Mouse (Mus musculus) limb, embryonic 15.5 days (tissue): Measurements from ENCODE around the gene Vps4a. TPM values are rescaled to one million over a fixed set of nuclear protein-coding genes. Genes with fewer than 3 reads are reported as not detected.
"Not testable (repeated sequence)": the region's sequence is repeated elsewhere in the genome, so short reads cannot be mapped to it uniquely, and the experiment has no call there.

Experiments used
- ATAC-seq: fragments of 200-750 bp; cut with Nextera tagmentation; 2 replicates; pipeline ENCODE4 v1.8.0; 2017; ENCODE audit warnings: low read depth, moderate TSS enrichment; ENCODE audit not compliant: insufficient number of reproducible peaks, low FRiP score, low TSS enrichment
- H3K27ac ChIP-seq: fragments of 300-500 bp; sonication (generic); 2 replicates; pipeline ENCODE4 v1.5.1; 2015; ENCODE audit warnings: moderate library complexity, mild to moderate bottlenecking, inconsistent platforms
- H3K27me3 ChIP-seq: fragments of 300-500 bp; sonication (generic); 2 replicates; pipeline ENCODE4 v1.6.1; 2015; ENCODE audit warnings: inconsistent platforms
- H3K36me3 ChIP-seq: fragments of 300-500 bp; sonication (generic); 2 replicates; pipeline ENCODE4 v1.6.1; 2015; ENCODE audit warnings: inconsistent platforms
- H3K4me1 ChIP-seq: fragments of 300-500 bp; sonication (generic); 2 replicates; pipeline ENCODE4 v1.6.1; 2015; ENCODE audit warnings: inconsistent platforms
- H3K4me2 ChIP-seq: fragments of 300-500 bp; sonication (generic); 2 replicates; pipeline ENCODE4 v1.6.1; 2015; ENCODE audit warnings: mild to moderate bottlenecking, inconsistent platforms
- H3K4me3 ChIP-seq: fragments of 300-500 bp; sonication (generic); 2 replicates; pipeline ENCODE4 v1.5.1; 2015; ENCODE audit warnings: mild to moderate bottlenecking, inconsistent platforms
- H3K9ac ChIP-seq: fragments of 300-500 bp; sonication (generic); 2 replicates; pipeline ENCODE4 v1.6.1; 2015; ENCODE audit warnings: inconsistent platforms
- H3K9me3 ChIP-seq: fragments of 300-500 bp; sonication (generic); 2 replicates; pipeline ENCODE4 v1.6.1; 2016; ENCODE audit warnings: inconsistent platforms
- WGBS: fragments of 180-500 bp; shearing (Covaris S2); methylation state at CpG from one replicate; pipeline ENCODE4 v1.1.7; 2015; 5-methylcytosine and 5-hydroxymethylcytosine counted together
- polyA plus RNA-seq: library from polyadenylated mRNA; unstranded; fragments of >200 nt; fragmentation: Nextera tagmentation; extraction: Ambion mirVana; gene quantifications from 2 replicates; pipeline ENCODE4 v1.2.1, GENCODE M21; 2015

The Vps4a gene
- polyA plus RNA-seq, result 71.3 and 79.3 TPM in 2 replicates

GRCm38 (mm10) chr8:107030650-107031576 lies at the start of gene Vps4a:
Gene Vps4a, plus strand, starts transcription at chr8:107031222.
- Histone ChIP-seq H3K36me3 (peaks cover 4% of the 10 kb centered on the region; the same call in 1 of the 2 replicates), H3K9ac (peak within 1 kb of the TSS; percentile 93), H3K9me3 (no peaks in the 10 kb centered on the region), H3K4me1 (peaks cover 16% of the 10 kb centered on the region), H3K4me3 (peak within 1 kb of the TSS; percentile 99), H3K27ac (peak within 1 kb of the TSS; percentile 90), H3K27me3 (no peaks in the 10 kb centered on the region), H3K4me2 (peak within 1 kb of the TSS; percentile 72)
- peak; percentile 92 for ATAC-seq
- WGBS, result 4% methylated on average over 65 of the region's 66 CpGs

GRCm38 (mm10) chr8:106985404-106985821 lies 45.6 kb upstream of the Vps4a start:
- Histone ChIP-seq H3K9ac (no peak overlapping the region), H3K4me1 (0 out of 2 replicates have a peak, but pooled peaks cover 4% of the 10 kb centered on the region), H3K27ac (no peak overlapping the region; the same call in 1 of the 2 replicates), H3K4me3 (no peak overlapping the region), H3K27me3 (no peaks in the 10 kb centered on the region), H3K9me3 (no peaks in the 10 kb centered on the region), H3K36me3 (peaks cover 20% of the 10 kb centered on the region; the same call in 1 of the 2 replicates), H3K4me2 (no peak overlapping the region)
- no peak for ATAC-seq
- WGBS, result 59% methylated on average over 9 of the region's 9 CpGs

GRCm38 (mm10) chr8:106985951-106986350 lies 45.1 kb upstream of the Vps4a start:
- Histone ChIP-seq H3K4me1 (0 out of 2 replicates have a peak, but pooled peaks cover 4% of the 10 kb centered on the region), H3K27me3 (no peaks in the 10 kb centered on the region), H3K4me3 (no peak overlapping the region), H3K9ac (no peak overlapping the region), H3K9me3 (no peaks in the 10 kb centered on the region), H3K27ac (no peak overlapping the region), H3K4me2 (no peak overlapping the region), H3K36me3 (peaks cover 19% of the 10 kb centered on the region; the same call in 1 of the 2 replicates)
- ATAC-seq, result no peak

GRCm38 (mm10) chr8:106987557-106987956 lies 43.5 kb upstream of the Vps4a start:
- Histone ChIP-seq H3K27me3 (no peaks in the 10 kb centered on the region), H3K4me2 (no peak overlapping the region), H3K4me1 (0 out of 2 replicates have a peak, but pooled peaks cover 4% of the 10 kb centered on the region), H3K36me3 (peaks cover 22% of the 10 kb centered on the region), H3K9me3 (no peaks in the 10 kb centered on the region), H3K27ac (no peak overlapping the region), H3K4me3 (no peak overlapping the region), H3K9ac (no peak overlapping the region)
- no peak for ATAC-seq

- Histone ChIP-seq H3K4me1 (no peaks in the 10 kb centered on the region), H3K9ac (no peak overlapping the region), H3K27me3 (no peaks in the 10 kb centered on the region), H3K4me2 (no peak overlapping the region), H3K27ac (no peak overlapping the region), H3K9me3 (no peaks in the 10 kb centered on the region), H3K4me3 (no peak overlapping the region), H3K36me3 (peaks cover 30% of the 10 kb centered on the region)
- 90% methylated on average over 7 of the region's 7 CpGs for WGBS
- no peak for ATAC-seq
Measured at GRCm38 (mm10) chr8:106991393-106991792, 39.6 kb upstream of the Vps4a start.

GRCm38 (mm10) chr8:106996339-106996738 lies 34.7 kb upstream of the Vps4a start:
- H3K36me3 ChIP-seq, result peaks cover 35% of the 10 kb centered on the region
- not testable (repeated sequence) for ATAC-seq, H3K4me1 ChIP-seq, H3K9ac ChIP-seq, H3K27ac ChIP-seq, H3K4me3 ChIP-seq, H3K27me3 ChIP-seq, H3K9me3 ChIP-seq, H3K4me2 ChIP-seq
- WGBS, result 86% methylated on average over 4 of the region's 4 CpGs

GRCm38 (mm10) chr8:106997416-106997815 lies 33.6 kb upstream of the Vps4a start:
- H3K9me3 ChIP-seq, result no peaks in the 10 kb centered on the region

GRCm38 (mm10) chr8:106999068-106999467 lies 32.0 kb upstream of the Vps4a start:
- Histone ChIP-seq H3K9ac (no peak overlapping the region), H3K36me3 (peaks cover 26% of the 10 kb centered on the region), H3K4me1 (peaks cover 5% of the 10 kb centered on the region; the same call in 1 of the 2 replicates), H3K9me3 (no peaks in the 10 kb centered on the region), H3K4me3 (no peak overlapping the region), H3K27ac (peak overlapping the region; percentile 30; the same call in 1 of the 2 replicates), H3K27me3 (no peaks in the 10 kb centered on the region), H3K4me2 (no peak overlapping the region)
- peak; percentile 55; the same call in 1 of the 2 replicates for ATAC-seq
- WGBS, result 44% methylated on average over 1 of the region's 1 CpGs

More at GRCm38 (mm10) chr8:106997416-106997815, 33.6 kb upstream of the Vps4a start:
- Histone ChIP-seq H3K4me1 (peaks cover 5% of the 10 kb centered on the region; the same call in 1 of the 2 replicates), H3K4me3 (no peak overlapping the region), H3K27me3 (no peaks in the 10 kb centered on the region), H3K4me2 (no peak overlapping the region), H3K27ac (no peak overlapping the region), H3K9ac (no peak overlapping the region), H3K36me3 (peaks cover 26% of the 10 kb centered on the region)
- WGBS, result 78% methylated on average over 4 of the region's 4 CpGs
- ATAC-seq, result no peak

- no peak overlapping the region for H3K4me2 ChIP-seq
- H3K9ac ChIP-seq, result no peak overlapping the region
- no peaks in the 10 kb centered on the region for H3K27me3 ChIP-seq
- WGBS, result 37% methylated on average over 5 of the region's 5 CpGs
- H3K9me3 ChIP-seq, result no peaks in the 10 kb centered on the region
- ATAC-seq, result 0 out of 2 replicates have a peak, but pooled peaks have one; percentile 30
- H3K4me1 ChIP-seq, result peaks cover 5% of the 10 kb centered on the region; the same call in 1 of the 2 replicates
- no peak overlapping the region for H3K4me3 ChIP-seq
- H3K36me3 ChIP-seq, result peaks cover 34% of the 10 kb centered on the region
- no peak overlapping the region for H3K27ac ChIP-seq
Measured at GRCm38 (mm10) chr8:107002532-107002931, 28.5 kb upstream of the Vps4a start.

GRCm38 (mm10) chr8:107007795-107008194 lies 23.2 kb upstream of the Vps4a start:
- Histone ChIP-seq H3K4me3 (no peak overlapping the region), H3K36me3 (peaks cover 68% of the 10 kb centered on the region), H3K27ac (no peak overlapping the region), H3K4me1 (no peaks in the 10 kb centered on the region), H3K27me3 (no peaks in the 10 kb centered on the region), H3K9ac (no peak overlapping the region), H3K9me3 (no peaks in the 10 kb centered on the region), H3K4me2 (no peak overlapping the region)
- WGBS, result 83% methylated on average over 3 of the region's 3 CpGs
- ATAC-seq, result no peak

- Histone ChIP-seq H3K27me3 (no peaks in the 10 kb centered on the region), H3K4me3 (no peak overlapping the region), H3K4me2 (no peak overlapping the region), H3K4me1 (no peaks in the 10 kb centered on the region), H3K27ac (no peak overlapping the region), H3K36me3 (peaks cover 52% of the 10 kb centered on the region), H3K9ac (no peak overlapping the region), H3K9me3 (no peaks in the 10 kb centered on the region)
- WGBS, result 88% methylated on average over 2 of the region's 2 CpGs
- no peak for ATAC-seq
Measured at GRCm38 (mm10) chr8:107012666-107013065, 18.4 kb upstream of the Vps4a start.

GRCm38 (mm10) chr8:107014915-107015314 lies 16.1 kb upstream of the Vps4a start:
- Histone ChIP-seq H3K9me3 (no peaks in the 10 kb centered on the region), H3K36me3 (peaks cover 39% of the 10 kb centered on the region), H3K27me3 (no peaks in the 10 kb centered on the region), H3K4me3 (no peak overlapping the region), H3K4me2 (no peak overlapping the region), H3K27ac (no peak overlapping the region), H3K4me1 (no peaks in the 10 kb centered on the region), H3K9ac (no peak overlapping the region)
- 92% methylated on average over 1 of the region's 1 CpGs for WGBS
- no peak for ATAC-seq
